Mouse (Mus musculus): ENCODE data around the gene Hesx1.

GRCm38 (mm10) chr14:27031142-27031541, 36.9 kb downstream of the Hesx1 start:
- TF ChIP-seq CTCF (IDR thresholded peaks at IDR 0.05; ENCODE audit: insufficient read depth, low read depth, low read length) (no peak), POLR2A (IDR thresholded peaks at IDR 0.05; ENCODE audit: insufficient read depth, low read depth, low read length) (no peak)
